Mouse (Mus musculus) small intestine, adult 2 months (tissue): ENCODE results near the gene Nfix. TPM values are rescaled to one million over a fixed set of nuclear protein-coding genes. Genes with fewer than 3 reads are reported as not detected.

Experiments used
- H3K27ac ChIP-seq: fragments of 200-500 bp; 2 replicates; pipeline ENCODE4 v1.5.1; 2012; ENCODE audit warnings: low read depth, low read length, control low read depth, inconsistent platforms; ENCODE audit not compliant: insufficient read depth
- H3K27me3 ChIP-seq: fragments of 200-500 bp; 2 replicates; pipeline ENCODE4 v1.6.1; 2012; ENCODE audit warnings: mild to moderate bottlenecking, moderate library complexity, low read length, inconsistent platforms; ENCODE audit not compliant: control insufficient read depth, insufficient read depth
- H3K36me3 ChIP-seq: fragments of 200-500 bp; 2 replicates; pipeline ENCODE4 v1.6.1; 2012; ENCODE audit warnings: mild to moderate bottlenecking, low read length, control low read depth, inconsistent platforms; ENCODE audit not compliant: control insufficient read depth, insufficient read depth
- H3K4me1 ChIP-seq: fragments of 200-500 bp; 2 replicates; pipeline ENCODE4 v1.6.1; 2012; ENCODE audit warnings: low read length, inconsistent platforms, mixed read lengths; ENCODE audit not compliant: control insufficient read depth, insufficient read depth, insufficient read length
- H3K4me3 ChIP-seq: fragments of 200-500 bp; 2 replicates; pipeline ENCODE4 v1.5.1; 2012; ENCODE audit warnings: low read depth, mild to moderate bottlenecking, control low read depth, inconsistent platforms, low read length, moderate library complexity
- CTCF ChIP-seq: fragments of 200-500 bp; IDR thresholded peaks from 2 replicates; pipeline ENCODE4 v1.5.1; 2012; ENCODE audit warnings: low read depth, mild to moderate bottlenecking, control low read depth, inconsistent platforms, low read length, moderate library complexity, mixed read lengths; ENCODE audit not compliant: insufficient replicate concordance, insufficient read length; ENCODE audit errors: extremely low read depth
- POLR2A ChIP-seq: fragments of 200-500 bp; IDR thresholded peaks from 2 replicates; pipeline ENCODE4 v1.6.1; 2012; ENCODE audit warnings: low read depth, mild to moderate bottlenecking, control low read depth, inconsistent platforms, low read length, moderate library complexity
- WGBS: fragments of 180-500 bp; shearing (Covaris S2); methylation state at CpG from one replicate; pipeline ENCODE4 v1.1.7; 2018; 5-methylcytosine and 5-hydroxymethylcytosine counted together
- polyA plus RNA-seq: library from polyadenylated mRNA; depleted of rRNA; stranded (reverse); fragments of >200 nt; gene quantifications from 2 replicates; pipeline ENCODE4 v1.2.3, GENCODE M21; 2012

Gene Nfix
- polyA plus RNA-seq, 1 experiment = 26.1 TPM

DNA sequence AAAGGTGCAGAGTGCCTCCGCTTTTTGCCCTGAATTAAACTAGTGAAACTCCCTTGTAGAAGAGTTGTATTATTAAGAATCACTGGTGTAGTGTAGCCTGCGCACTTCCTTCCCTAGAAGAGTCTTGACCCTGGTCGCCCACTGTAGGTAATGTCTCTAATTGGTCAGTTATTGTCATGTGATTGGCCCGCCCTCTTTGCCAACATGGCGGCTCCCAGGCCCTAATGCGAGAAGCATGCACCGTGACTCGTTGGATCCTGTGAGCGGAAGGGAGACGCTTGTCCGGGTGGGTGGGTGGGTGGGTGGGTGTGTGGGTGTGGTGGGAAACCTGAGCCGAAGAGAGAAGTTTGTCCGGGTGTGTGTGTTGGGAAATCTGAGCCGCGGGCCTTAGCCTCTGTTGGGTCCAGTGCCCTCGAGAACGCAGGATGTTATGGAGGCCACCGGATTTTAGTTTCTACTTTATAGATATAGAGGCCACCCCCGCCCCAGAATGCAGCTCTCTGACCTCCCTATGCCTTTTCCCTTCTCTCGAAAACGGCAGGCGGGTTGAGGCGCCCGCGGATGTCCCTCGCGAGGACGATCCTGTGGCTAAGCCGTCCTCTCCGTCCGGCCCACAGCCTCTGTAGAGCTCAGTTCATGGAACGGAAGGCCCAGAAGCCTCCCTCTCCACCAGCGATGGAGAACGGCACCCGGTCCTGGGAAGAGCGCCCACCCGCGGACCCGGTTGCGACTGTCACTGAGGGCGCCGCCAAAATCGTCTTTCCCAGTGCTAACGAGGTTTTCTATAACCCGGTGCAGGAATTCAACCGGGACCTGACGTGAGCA lies 110.8 kb downstream of the Nfix start:
- peaks cover 18% of the 10 kb centered on the region; the same call in 1 of the 2 replicates for H3K36me3 ChIP-seq
- TF ChIP-seq POLR2A = no peak
- TF ChIP-seq CTCF = no peak
- WGBS = under 1% methylated on average over 46 of the region's 47 CpGs

DNA sequence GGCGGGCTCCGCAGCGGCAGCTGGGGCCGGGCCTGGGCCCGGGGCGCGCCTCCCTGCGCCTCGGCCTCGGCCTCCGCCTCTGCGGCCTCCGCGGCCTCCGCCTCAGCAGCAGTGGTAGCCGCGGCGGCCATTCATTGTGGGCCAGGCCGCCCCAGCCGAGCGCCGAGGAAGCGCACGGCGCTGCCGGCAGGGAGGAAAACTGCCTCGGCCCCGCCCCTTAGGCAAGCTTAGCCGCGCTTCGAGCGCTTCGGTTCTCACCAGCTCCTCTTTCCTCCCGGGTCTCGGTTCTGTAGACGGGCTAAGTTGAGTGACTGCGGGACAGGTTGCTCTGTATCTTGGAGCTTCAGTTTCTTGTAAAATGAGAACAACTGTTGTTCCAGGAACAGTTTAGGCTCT lies 112.4 kb downstream of the Nfix start, which contains the start of gene Nacc1:
Gene Nacc1, minus strand, starts transcription at position 158 of the 396 bp plus-strand sequence.
- H3K27me3 ChIP-seq = no peaks in the 10 kb centered on the region
- H3K4me1 ChIP-seq = peaks cover 18% of the 10 kb centered on the region
- peak within 1 kb of the TSS; percentile 76 for H3K27ac ChIP-seq
- H3K4me3 ChIP-seq = peak within 1 kb of the TSS; percentile 99
- WGBS = under 1% methylated on average over 37 of the region's 37 CpGs
- TF ChIP-seq POLR2A = peak; percentile 56
- no peak for TF ChIP-seq CTCF
- peaks cover 8% of the 10 kb centered on the region; the same call in 1 of the 2 replicates for H3K36me3 ChIP-seq

More for the DNA sequence above, 110.8 kb downstream of the Nfix start:
- Histone ChIP-seq H3K4me3 (peak overlapping the region; percentile 76), H3K27ac (peak overlapping the region; percentile 76), H3K4me1 (peaks cover 18% of the 10 kb centered on the region), H3K27me3 (no peaks in the 10 kb centered on the region)

DNA sequence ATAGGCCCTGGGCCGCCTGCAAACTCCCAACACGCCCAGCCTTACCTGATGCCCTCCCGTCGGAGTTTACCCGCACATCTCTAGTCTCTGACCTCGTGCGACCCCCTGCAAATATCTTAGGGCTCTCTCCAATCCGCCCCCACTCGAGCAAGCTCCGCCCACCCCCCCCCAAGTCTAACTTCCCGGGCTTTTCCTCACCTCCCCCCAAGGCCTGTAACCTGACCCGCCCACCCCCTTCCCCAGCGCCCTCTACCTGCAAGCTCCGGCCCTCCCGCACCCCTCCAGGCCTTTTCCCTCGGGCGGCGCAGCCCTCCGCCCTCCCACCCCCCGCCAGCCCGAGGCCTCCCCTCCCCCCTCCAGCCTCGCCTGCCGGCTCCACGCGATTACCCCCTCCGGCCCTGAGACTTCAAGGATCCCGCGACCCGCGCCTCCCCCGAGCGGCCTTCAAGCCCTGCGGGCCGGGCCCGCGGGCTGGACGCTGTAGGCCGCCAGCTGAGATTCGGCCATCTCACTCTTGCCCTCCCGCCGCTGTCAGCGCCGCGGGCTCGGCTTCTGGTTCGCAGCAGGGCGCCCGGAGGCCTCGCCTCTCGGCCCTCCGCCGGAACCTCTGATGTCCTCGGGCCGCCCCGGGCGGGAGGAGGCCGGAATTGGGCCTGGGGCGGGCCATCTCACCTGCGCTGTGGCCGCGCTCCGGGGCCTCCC lies 113.0 kb downstream of the Nfix start:
- H3K27ac ChIP-seq = peak overlapping the region; percentile 59
- peaks cover 18% of the 10 kb centered on the region for H3K4me1 ChIP-seq
- WGBS = 1% methylated on average over 61 of the region's 62 CpGs
- TF ChIP-seq CTCF = no peak
- TF ChIP-seq POLR2A = no peak
- H3K27me3 ChIP-seq = no peaks in the 10 kb centered on the region
- peak overlapping the region; percentile 99 for H3K4me3 ChIP-seq
- peaks cover 8% of the 10 kb centered on the region; the same call in 1 of the 2 replicates for H3K36me3 ChIP-seq

DNA sequence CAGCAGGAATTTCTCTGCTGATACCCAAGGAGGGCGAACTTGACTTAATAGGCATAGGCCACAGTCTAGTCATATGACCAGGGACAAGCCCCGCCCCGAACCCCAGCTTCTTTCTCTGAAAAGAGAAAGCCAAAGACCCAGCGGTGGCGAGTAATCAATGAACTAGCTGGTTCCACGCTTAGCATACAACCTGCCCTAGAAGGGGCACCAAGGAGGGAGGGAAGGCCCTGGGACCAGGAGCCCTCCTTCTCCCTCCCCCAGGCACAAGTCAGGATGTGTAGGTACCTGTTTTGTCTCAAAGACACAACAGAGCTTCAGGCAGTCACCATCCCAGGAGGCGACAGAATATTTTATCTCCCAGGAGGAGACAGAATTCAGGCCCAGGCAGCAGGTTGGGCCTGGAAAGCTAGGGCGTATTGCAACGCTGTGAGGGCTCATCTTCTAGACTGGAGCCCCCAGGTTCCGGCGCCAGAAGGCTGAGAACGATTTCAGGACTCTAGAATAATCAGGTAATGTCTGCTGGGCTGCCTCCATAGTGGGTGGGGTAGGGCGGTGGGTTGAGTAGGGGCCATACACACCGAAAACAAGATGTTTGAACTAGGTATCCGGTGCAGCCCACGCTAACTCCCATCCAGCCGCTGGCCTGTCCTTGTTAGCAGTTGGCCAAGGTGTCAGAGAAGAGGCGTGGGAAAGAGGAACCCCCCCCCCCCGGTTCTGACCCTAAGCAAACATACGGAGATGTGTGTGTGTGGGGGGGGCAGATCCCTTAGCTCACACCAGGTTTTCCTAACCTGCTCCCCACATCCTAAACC lies 113.7 kb downstream of the Nfix start, which contains the start of gene Trmt1:
Gene Trmt1, plus strand, starts transcription at position 117 of the 812 bp plus-strand sequence.
- H3K27me3 ChIP-seq = no peaks in the 10 kb centered on the region
- peaks cover 18% of the 10 kb centered on the region for H3K4me1 ChIP-seq
- TF ChIP-seq CTCF (no peak), POLR2A (no peak)
- H3K27ac ChIP-seq = peak within 1 kb of the TSS; percentile 52
- peaks cover 7% of the 10 kb centered on the region; the same call in 1 of the 2 replicates for H3K36me3 ChIP-seq
- WGBS = 4% methylated on average over 20 of the region's 20 CpGs
- H3K4me3 ChIP-seq = peak within 1 kb of the TSS; percentile 99

DNA sequence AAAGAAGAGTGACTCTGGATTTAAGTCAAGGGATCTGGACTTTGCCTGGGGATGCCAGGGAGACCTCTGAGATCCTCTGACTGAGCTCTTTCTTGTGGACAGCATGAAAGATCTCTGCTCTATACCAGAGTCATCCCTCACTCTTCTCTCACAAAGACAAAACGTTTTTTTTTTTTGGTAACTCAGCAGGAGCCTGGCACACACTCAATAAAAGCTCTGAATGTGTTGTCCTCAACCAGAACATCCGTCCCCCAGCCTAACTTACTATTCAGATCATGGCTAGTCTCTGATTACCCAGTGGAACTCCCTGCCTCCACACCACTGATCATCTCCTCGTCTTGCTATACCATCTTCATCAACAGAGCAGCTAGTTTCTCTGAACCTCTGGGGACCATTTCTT lies 115.6 kb downstream of the Nfix start:
- Histone ChIP-seq H3K4me3 (no peak overlapping the region), H3K4me1 (peaks cover 13% of the 10 kb centered on the region), H3K27me3 (no peaks in the 10 kb centered on the region), H3K36me3 (peaks cover 4% of the 10 kb centered on the region; the same call in 1 of the 2 replicates), H3K27ac (no peak overlapping the region)
- TF ChIP-seq CTCF (no peak), POLR2A (no peak)
- WGBS = 62% methylated on average over 3 of the region's 3 CpGs

DNA sequence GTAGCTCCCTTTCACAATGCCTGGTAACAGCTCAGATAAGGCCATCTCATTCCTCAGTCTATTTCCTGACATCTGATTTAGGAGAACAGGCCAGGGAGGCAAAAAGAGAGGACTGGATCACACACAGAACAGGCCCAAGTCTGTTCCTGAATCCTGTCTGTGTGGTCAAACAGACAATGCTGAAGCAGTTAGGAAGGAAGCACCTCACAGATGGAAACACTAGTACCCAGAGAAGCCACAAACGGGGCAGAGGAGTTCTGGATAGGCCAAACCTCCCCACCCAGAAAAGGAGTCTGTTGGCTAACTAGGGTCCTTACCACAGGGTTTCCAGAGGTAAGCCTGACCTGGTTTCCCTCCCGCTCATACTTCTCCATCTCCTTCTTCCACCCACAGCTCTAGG lies 117.9 kb downstream of the Nfix start:
- WGBS = 82% methylated on average over 2 of the region's 2 CpGs
- Histone ChIP-seq H3K4me3 (no peak overlapping the region), H3K27me3 (no peaks in the 10 kb centered on the region), H3K27ac (no peak overlapping the region), H3K4me1 (peaks cover 13% of the 10 kb centered on the region; the same call in 1 of the 2 replicates), H3K36me3 (peaks cover 4% of the 10 kb centered on the region; the same call in 1 of the 2 replicates)
- no peak for TF ChIP-seq POLR2A
- no peak for TF ChIP-seq CTCF
